Mouse (Mus musculus): ENCODE measurements around the gene Adk. TPM values are rescaled to one million over a fixed set of nuclear protein-coding genes. Genes with fewer than 3 reads are reported as not detected.

The Adk gene
- polyA plus RNA-seq, 1 experiment: 1.0 TPM

DNA sequence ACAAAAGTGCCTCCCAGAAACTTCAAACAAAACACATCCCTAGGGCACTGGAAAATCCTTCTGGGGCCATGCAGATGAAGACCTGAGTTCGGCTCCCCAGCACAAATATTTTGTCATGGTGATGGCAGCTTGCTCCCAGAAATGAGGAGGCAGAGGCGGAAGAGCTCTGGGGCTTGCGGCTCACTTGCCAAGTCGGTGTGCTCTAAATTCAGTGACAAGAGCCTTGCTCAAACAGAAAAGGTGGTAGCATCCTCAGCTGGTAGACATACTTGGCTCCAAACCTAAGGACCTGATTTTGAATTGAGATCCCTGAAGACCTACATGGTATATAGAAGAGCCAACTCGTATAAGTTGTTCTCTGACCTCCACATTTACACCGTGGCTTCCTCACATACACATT, 292.5 kb downstream of the Adk start:
- H3K4me1 ChIP-seq (ENCODE audit: control insufficient read depth): no peaks in the 10 kb centered on the region
- no peak for TF ChIP-seq GATA1 (IDR thresholded peaks at IDR 0.05; ENCODE audit: low read length)
- no peak for TF ChIP-seq TAL1 (IDR thresholded peaks at IDR 0.05; ENCODE audit: low read length)
- H3K36me3 ChIP-seq (ENCODE audit: control insufficient read depth): peaks cover 4% of the 10 kb centered on the region
- H3K4me3 ChIP-seq (replicated peaks): no peak overlapping the region
- no peaks in the 10 kb centered on the region for H3K27me3 ChIP-seq (ENCODE audit: control insufficient read depth)
- H3K9me3 ChIP-seq (ENCODE audit: control insufficient read depth, low read length): no peaks in the 10 kb centered on the region

DNA sequence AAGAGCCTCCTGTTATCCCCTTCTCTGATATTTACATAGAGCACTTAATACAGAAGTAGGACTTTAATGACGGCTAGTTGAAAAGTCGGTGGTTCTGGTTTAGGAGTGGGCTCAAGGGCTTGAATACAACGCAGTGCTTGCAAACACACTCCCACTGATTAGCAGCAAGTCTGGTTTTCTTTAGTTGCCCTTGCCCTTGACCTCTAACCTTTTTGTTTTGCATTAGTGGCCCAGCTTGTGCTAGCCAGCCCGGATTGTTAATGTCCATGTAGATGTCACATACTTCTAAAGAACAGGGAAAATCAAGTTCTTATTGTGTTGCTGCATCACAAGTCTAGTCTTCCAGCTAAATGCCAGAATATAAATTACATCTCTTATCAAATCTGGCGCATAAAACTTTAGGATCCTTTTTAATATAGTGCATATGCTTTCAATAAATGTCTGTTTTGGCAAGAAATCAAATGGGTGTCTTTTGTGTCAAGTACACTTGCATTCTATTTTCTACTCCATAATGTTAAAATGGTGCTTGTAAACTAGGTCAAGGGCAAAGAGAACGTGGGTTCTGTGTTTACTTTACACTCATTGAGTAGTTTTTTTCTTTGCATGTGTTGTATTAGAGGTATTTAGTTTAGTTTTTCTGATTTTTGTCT, 296.4 kb downstream of the Adk start:
- no peaks in the 10 kb centered on the region for H3K4me1 ChIP-seq (ENCODE audit: control insufficient read depth)
- H3K4me3 ChIP-seq (replicated peaks): no peak overlapping the region
- H3K36me3 ChIP-seq (ENCODE audit: control insufficient read depth): peaks cover 9% of the 10 kb centered on the region
- no peaks in the 10 kb centered on the region for H3K27me3 ChIP-seq (ENCODE audit: control insufficient read depth)
- no peaks in the 10 kb centered on the region for H3K9me3 ChIP-seq (ENCODE audit: control insufficient read depth, low read length)
- TF ChIP-seq GATA1 (IDR thresholded peaks at IDR 0.05; ENCODE audit: low read length) (no peak), TAL1 (IDR thresholded peaks at IDR 0.05; ENCODE audit: low read length) (no peak)

GRCm38 (mm10) chr14:21351646-21352045, 299.3 kb downstream of the Adk start:
- H3K4me1 ChIP-seq (ENCODE audit: control insufficient read depth): no peaks in the 10 kb centered on the region
- TF ChIP-seq TAL1 (IDR thresholded peaks at IDR 0.05; ENCODE audit: low read length) (no peak), GATA1 (IDR thresholded peaks at IDR 0.05; ENCODE audit: low read length) (no peak)
- no peak overlapping the region for H3K4me3 ChIP-seq (replicated peaks)
- H3K36me3 ChIP-seq (ENCODE audit: control insufficient read depth): peaks cover 6% of the 10 kb centered on the region; the same call in 1 of the 2 replicates
- no peaks in the 10 kb centered on the region for H3K27me3 ChIP-seq (ENCODE audit: control insufficient read depth)
- H3K9me3 ChIP-seq (ENCODE audit: control insufficient read depth, low read length): no peaks in the 10 kb centered on the region

DNA sequence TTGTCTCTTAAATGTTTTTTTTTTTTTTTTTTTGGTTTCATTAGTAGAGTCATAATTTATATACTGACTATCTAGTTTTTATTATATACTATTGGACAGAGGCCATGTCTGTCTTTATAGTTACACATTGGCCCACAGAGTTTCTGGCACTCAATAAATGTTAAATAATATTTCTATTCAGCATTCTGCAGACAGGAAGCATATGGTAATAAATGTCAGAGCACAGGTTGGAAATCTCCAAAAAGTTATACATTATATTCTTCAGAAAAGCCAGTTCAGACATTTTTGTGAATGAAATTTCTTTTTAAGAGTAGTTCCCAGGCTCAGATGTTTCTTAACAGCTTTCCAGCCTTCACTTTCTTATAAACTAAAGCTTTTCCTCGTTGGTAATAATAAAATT, 303.9 kb downstream of the Adk start:
- Histone ChIP-seq H3K27me3 (ENCODE audit: control insufficient read depth) (no peaks in the 10 kb centered on the region), H3K4me1 (ENCODE audit: control insufficient read depth) (no peaks in the 10 kb centered on the region), H3K4me3 (replicated peaks) (no peak overlapping the region), H3K36me3 (ENCODE audit: control insufficient read depth) (peaks cover 12% of the 10 kb centered on the region), H3K9me3 (ENCODE audit: control insufficient read depth, low read length) (peaks cover 5% of the 10 kb centered on the region; the same call in 1 of the 2 replicates)
- TF ChIP-seq GATA1 (IDR thresholded peaks at IDR 0.05; ENCODE audit: low read length): no peak
- no peak for TF ChIP-seq TAL1 (IDR thresholded peaks at IDR 0.05; ENCODE audit: low read length)

GRCm38 (mm10) chr14:21359207-21359895, 307.0 kb downstream of the Adk start:
- Histone ChIP-seq H3K9me3 (ENCODE audit: control insufficient read depth, low read length) (peaks cover 5% of the 10 kb centered on the region; the same call in 1 of the 2 replicates), H3K4me1 (ENCODE audit: control insufficient read depth) (no peaks in the 10 kb centered on the region), H3K4me3 (replicated peaks) (no peak overlapping the region), H3K36me3 (ENCODE audit: control insufficient read depth) (peaks cover 8% of the 10 kb centered on the region), H3K27me3 (ENCODE audit: control insufficient read depth) (no peaks in the 10 kb centered on the region)
- no peak for TF ChIP-seq GATA1 (IDR thresholded peaks at IDR 0.05; ENCODE audit: low read length)
- TF ChIP-seq TAL1 (IDR thresholded peaks at IDR 0.05; ENCODE audit: low read length): no peak

DNA sequence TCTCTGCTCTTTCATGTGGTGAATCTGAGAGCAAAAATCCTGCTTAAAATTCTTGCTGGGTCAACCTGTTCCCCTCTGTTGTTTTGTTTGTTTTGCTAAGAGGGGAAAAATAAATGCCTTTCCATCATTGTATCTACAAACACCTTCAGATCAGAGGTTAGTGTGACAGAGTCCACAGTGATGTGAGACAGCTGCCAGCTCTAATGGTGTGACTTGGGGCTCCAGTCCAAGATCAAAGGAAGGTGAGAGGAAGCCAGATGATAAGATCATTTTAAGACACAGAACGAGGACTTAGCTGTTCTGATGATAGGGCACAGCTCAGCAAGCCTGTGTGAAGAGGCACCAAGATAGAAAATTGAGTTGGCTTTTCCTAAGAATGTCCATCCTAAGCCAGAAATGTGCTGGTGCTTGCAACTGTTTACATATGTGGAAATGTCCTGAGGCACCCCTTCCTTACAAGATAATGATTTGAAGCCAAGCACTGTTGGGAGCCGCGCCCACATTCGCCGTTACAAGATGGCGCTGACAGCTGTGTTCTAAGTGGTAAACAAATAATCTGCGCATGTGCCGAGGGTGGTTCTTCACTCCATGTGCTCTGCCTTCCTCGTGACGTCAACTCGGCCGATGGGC, 307.6 kb downstream of the Adk start:
- Histone ChIP-seq H3K27me3 (ENCODE audit: control insufficient read depth) (no peaks in the 10 kb centered on the region), H3K36me3 (ENCODE audit: control insufficient read depth) (peaks cover 8% of the 10 kb centered on the region), H3K4me3 (replicated peaks) (no peak overlapping the region), H3K9me3 (ENCODE audit: control insufficient read depth, low read length) (peaks cover 5% of the 10 kb centered on the region; the same call in 1 of the 2 replicates), H3K4me1 (ENCODE audit: control insufficient read depth) (no peaks in the 10 kb centered on the region)
- TF ChIP-seq TAL1 (IDR thresholded peaks at IDR 0.05; ENCODE audit: low read length) (no peak), GATA1 (IDR thresholded peaks at IDR 0.05; ENCODE audit: low read length) (no peak)

DNA sequence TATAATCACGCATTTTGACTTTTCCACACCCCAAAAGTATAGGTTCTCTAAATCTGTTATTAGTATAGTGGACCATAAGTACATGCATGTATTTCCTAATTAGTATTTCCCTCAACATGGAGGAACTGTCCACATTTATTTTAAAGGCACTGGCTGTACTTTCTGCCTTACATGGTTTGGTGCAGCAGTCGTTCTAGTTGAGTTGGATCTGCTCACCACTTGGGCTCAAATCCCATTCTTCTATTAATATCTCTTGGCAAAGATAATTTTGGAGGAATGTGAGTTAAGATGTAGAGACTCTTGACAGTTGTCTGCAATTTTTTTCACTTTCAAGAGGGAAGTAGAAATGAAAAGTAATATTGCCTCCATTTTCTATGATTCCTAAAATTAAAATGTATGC, 314.7 kb downstream of the Adk start:
- Histone ChIP-seq H3K27me3 (ENCODE audit: control insufficient read depth) (no peaks in the 10 kb centered on the region), H3K4me1 (ENCODE audit: control insufficient read depth) (no peaks in the 10 kb centered on the region), H3K36me3 (ENCODE audit: control insufficient read depth) (peaks cover 8% of the 10 kb centered on the region), H3K4me3 (replicated peaks) (no peak overlapping the region), H3K9me3 (ENCODE audit: control insufficient read depth, low read length) (no peaks in the 10 kb centered on the region)
- TF ChIP-seq TAL1 (IDR thresholded peaks at IDR 0.05; ENCODE audit: low read length): no peak
- no peak for TF ChIP-seq GATA1 (IDR thresholded peaks at IDR 0.05; ENCODE audit: low read length)

DNA sequence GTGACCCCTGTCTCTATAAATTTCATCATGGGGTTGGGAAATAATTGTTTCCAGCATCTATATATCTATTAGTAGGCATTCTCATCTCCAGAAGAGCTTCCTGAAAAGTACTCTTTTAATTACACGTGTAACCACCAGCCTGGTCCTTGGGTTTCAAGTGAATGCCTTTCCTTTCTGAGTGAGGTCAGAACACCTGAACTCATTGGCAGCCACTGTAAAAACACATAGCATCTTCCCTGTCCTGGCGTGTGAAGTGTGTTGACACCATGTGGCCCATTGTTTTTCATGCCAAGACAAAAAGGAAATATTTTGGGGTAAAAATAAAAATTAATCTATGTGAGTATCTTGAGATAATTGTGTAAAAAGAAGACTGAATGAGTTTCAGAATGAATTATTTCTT, 316.2 kb downstream of the Adk start:
- no peak for TF ChIP-seq TAL1 (IDR thresholded peaks at IDR 0.05; ENCODE audit: low read length)
- TF ChIP-seq GATA1 (IDR thresholded peaks at IDR 0.05; ENCODE audit: low read length): no peak
- Histone ChIP-seq H3K27me3 (ENCODE audit: control insufficient read depth) (no peaks in the 10 kb centered on the region), H3K4me3 (replicated peaks) (no peak overlapping the region), H3K36me3 (ENCODE audit: control insufficient read depth) (peaks cover 12% of the 10 kb centered on the region), H3K9me3 (ENCODE audit: control insufficient read depth, low read length) (no peaks in the 10 kb centered on the region), H3K4me1 (ENCODE audit: control insufficient read depth) (no peaks in the 10 kb centered on the region)

- Histone ChIP-seq H3K27me3 (ENCODE audit: control insufficient read depth) (no peaks in the 10 kb centered on the region), H3K36me3 (ENCODE audit: control insufficient read depth) (peaks cover 12% of the 10 kb centered on the region), H3K9me3 (ENCODE audit: control insufficient read depth, low read length) (no peaks in the 10 kb centered on the region), H3K4me1 (ENCODE audit: control insufficient read depth) (no peaks in the 10 kb centered on the region), H3K4me3 (replicated peaks) (no peak overlapping the region)
- TF ChIP-seq GATA1 (IDR thresholded peaks at IDR 0.05; ENCODE audit: low read length) (no peak), TAL1 (IDR thresholded peaks at IDR 0.05; ENCODE audit: low read length) (no peak)
Observed at GRCm38 (mm10) chr14:21369127-21369526, 316.8 kb downstream of the Adk start.

Data from erythroblast, embryonic 14.5 days (primary cell).